Mouse (Mus musculus): ENCODE measurements around the gene Pou3f1. TPM values are rescaled to one million over a fixed set of nuclear protein-coding genes. Genes with fewer than 3 reads are reported as not detected.
A peak's percentile ranks its signal among the peaks of the same experiment; 100 is the strongest.

The Pou3f1 gene
- polyA plus RNA-seq, 1 experiment from 2014 or later = not detected

- H3K9me3 ChIP-seq (ENCODE audit: control insufficient read depth) = no peaks in the 10 kb centered on the region
- H3K4me3 ChIP-seq (ENCODE audit: low read depth, low read length) = no peak overlapping the region
- no peaks in the 10 kb centered on the region for H3K4me1 ChIP-seq (replicated peaks; ENCODE audit: control insufficient read depth, insufficient read depth, low read length)
- peaks cover 9% of the 10 kb centered on the region for H3K27me3 ChIP-seq (replicated peaks; ENCODE audit: control insufficient read depth, insufficient read depth, low read length)
- no peak for TF ChIP-seq CTCF (IDR thresholded peaks at IDR 0.05; ENCODE audit: low read depth)
- peaks cover 39% of the 10 kb centered on the region for H3K36me3 ChIP-seq (ENCODE audit: control insufficient read depth, insufficient read depth)
- H3K27ac ChIP-seq (ENCODE audit: low read depth, low read length) = no peak overlapping the region
- 89% methylated on average over 6 of the region's 6 CpGs for WGBS
- no peak overlapping the region for H3K4me2 ChIP-seq (replicated peaks; ENCODE audit: low read depth)
- H3K9ac ChIP-seq (ENCODE audit: low read depth, low read length) = no peak overlapping the region
- no peak for ATAC-seq
These were observed 19.4 kb downstream of the Pou3f1 start for GRCm38 (mm10) chr4:124675958-124676357.

GRCm38 (mm10) chr4:124682270-124682669 lies 25.7 kb downstream of the Pou3f1 start:
- Histone ChIP-seq H3K4me1 (replicated peaks; ENCODE audit: control insufficient read depth, insufficient read depth, low read length) (no peaks in the 10 kb centered on the region), H3K4me3 (ENCODE audit: low read depth, low read length) (no peak overlapping the region), H3K36me3 (ENCODE audit: control insufficient read depth, insufficient read depth) (peaks cover 58% of the 10 kb centered on the region), H3K9ac (ENCODE audit: low read depth, low read length) (no peak overlapping the region), H3K27ac (ENCODE audit: low read depth, low read length) (no peak overlapping the region), H3K9me3 (ENCODE audit: control insufficient read depth) (no peaks in the 10 kb centered on the region), H3K4me2 (replicated peaks; ENCODE audit: low read depth) (no peak overlapping the region), H3K27me3 (replicated peaks; ENCODE audit: control insufficient read depth, insufficient read depth, low read length) (no peaks in the 10 kb centered on the region)
- 52% methylated on average over 7 of the region's 7 CpGs for whole genome bisulfite sequencing
- TF ChIP-seq CTCF (IDR thresholded peaks at IDR 0.05; ENCODE audit: low read depth) = peak; percentile 73
- no peak for ATAC-seq

- Histone ChIP-seq H3K4me3 (ENCODE audit: low read depth, low read length) (no peak overlapping the region), H3K27ac (ENCODE audit: low read depth, low read length) (no peak overlapping the region), H3K4me1 (replicated peaks; ENCODE audit: control insufficient read depth, insufficient read depth, low read length) (no peaks in the 10 kb centered on the region), H3K9me3 (ENCODE audit: control insufficient read depth) (no peaks in the 10 kb centered on the region), H3K27me3 (replicated peaks; ENCODE audit: control insufficient read depth, insufficient read depth, low read length) (no peaks in the 10 kb centered on the region), H3K36me3 (ENCODE audit: control insufficient read depth, insufficient read depth) (peaks cover 54% of the 10 kb centered on the region), H3K4me2 (replicated peaks; ENCODE audit: low read depth) (no peak overlapping the region), H3K9ac (ENCODE audit: low read depth, low read length) (no peak overlapping the region)
- no peak for TF ChIP-seq CTCF (IDR thresholded peaks at IDR 0.05; ENCODE audit: low read depth)
- ATAC-seq = no peak
- 63% methylated on average over 4 of the region's 4 CpGs for WGBS
These were observed 26.9 kb downstream of the Pou3f1 start for GRCm38 (mm10) chr4:124683474-124683873.

GRCm38 (mm10) chr4:124685004-124685403 lies 28.4 kb downstream of the Pou3f1 start:
- H3K4me1 ChIP-seq (replicated peaks; ENCODE audit: control insufficient read depth, insufficient read depth, low read length) = no peaks in the 10 kb centered on the region
- no peaks in the 10 kb centered on the region for H3K27me3 ChIP-seq (replicated peaks; ENCODE audit: control insufficient read depth, insufficient read depth, low read length)
- ATAC-seq = no peak
- H3K4me3 ChIP-seq (ENCODE audit: low read depth, low read length) = no peak overlapping the region
- peaks cover 39% of the 10 kb centered on the region for H3K36me3 ChIP-seq (ENCODE audit: control insufficient read depth, insufficient read depth)
- H3K4me2 ChIP-seq (replicated peaks; ENCODE audit: low read depth) = no peak overlapping the region
- H3K9ac ChIP-seq (ENCODE audit: low read depth, low read length) = no peak overlapping the region
- TF ChIP-seq CTCF (IDR thresholded peaks at IDR 0.05; ENCODE audit: low read depth) = peak; percentile 46
- no peaks in the 10 kb centered on the region for H3K9me3 ChIP-seq (ENCODE audit: control insufficient read depth)
- WGBS = 77% methylated on average over 4 of the region's 4 CpGs
- H3K27ac ChIP-seq (ENCODE audit: low read depth, low read length) = no peak overlapping the region

GRCm38 (mm10) chr4:124685453-124685852 lies 28.8 kb downstream of the Pou3f1 start:
- WGBS = 84% methylated on average over 8 of the region's 8 CpGs
- H3K27ac ChIP-seq (ENCODE audit: low read depth, low read length) = no peak overlapping the region
- no peak for ATAC-seq
- H3K36me3 ChIP-seq (ENCODE audit: control insufficient read depth, insufficient read depth) = peaks cover 35% of the 10 kb centered on the region
- no peak overlapping the region for H3K4me3 ChIP-seq (ENCODE audit: low read depth, low read length)
- H3K4me1 ChIP-seq (replicated peaks; ENCODE audit: control insufficient read depth, insufficient read depth, low read length) = no peaks in the 10 kb centered on the region
- H3K4me2 ChIP-seq (replicated peaks; ENCODE audit: low read depth) = no peak overlapping the region
- no peak overlapping the region for H3K9ac ChIP-seq (ENCODE audit: low read depth, low read length)
- H3K9me3 ChIP-seq (ENCODE audit: control insufficient read depth) = no peaks in the 10 kb centered on the region
- TF ChIP-seq CTCF (IDR thresholded peaks at IDR 0.05; ENCODE audit: low read depth) = no peak
- no peaks in the 10 kb centered on the region for H3K27me3 ChIP-seq (replicated peaks; ENCODE audit: control insufficient read depth, insufficient read depth, low read length)

GRCm38 (mm10) chr4:124685897-124686402 lies 29.3 kb downstream of the Pou3f1 start:
- peaks cover 31% of the 10 kb centered on the region for H3K36me3 ChIP-seq (ENCODE audit: control insufficient read depth, insufficient read depth)
- H3K9ac ChIP-seq (ENCODE audit: low read depth, low read length) = no peak overlapping the region
- no peak overlapping the region for H3K4me2 ChIP-seq (replicated peaks; ENCODE audit: low read depth)
- WGBS = 75% methylated on average over 8 of the region's 8 CpGs
- H3K27me3 ChIP-seq (replicated peaks; ENCODE audit: control insufficient read depth, insufficient read depth, low read length) = no peaks in the 10 kb centered on the region
- H3K4me3 ChIP-seq (ENCODE audit: low read depth, low read length) = no peak overlapping the region
- no peaks in the 10 kb centered on the region for H3K9me3 ChIP-seq (ENCODE audit: control insufficient read depth)
- no peak for ATAC-seq
- TF ChIP-seq CTCF (IDR thresholded peaks at IDR 0.05; ENCODE audit: low read depth) = no peak
- no peak overlapping the region for H3K27ac ChIP-seq (ENCODE audit: low read depth, low read length)
- no peaks in the 10 kb centered on the region for H3K4me1 ChIP-seq (replicated peaks; ENCODE audit: control insufficient read depth, insufficient read depth, low read length)

- TF ChIP-seq CTCF (IDR thresholded peaks at IDR 0.05; ENCODE audit: low read depth) = no peak
- H3K9me3 ChIP-seq (ENCODE audit: control insufficient read depth) = no peaks in the 10 kb centered on the region
- 0 out of 2 replicates have a peak, but pooled peaks cover 5% of the 10 kb centered on the region for H3K36me3 ChIP-seq (ENCODE audit: control insufficient read depth, insufficient read depth)
- no peaks in the 10 kb centered on the region for H3K4me1 ChIP-seq (replicated peaks; ENCODE audit: control insufficient read depth, insufficient read depth, low read length)
- WGBS = 84% methylated on average over 8 of the region's 8 CpGs
- H3K4me3 ChIP-seq (ENCODE audit: low read depth, low read length) = no peak overlapping the region
- H3K4me2 ChIP-seq (replicated peaks; ENCODE audit: low read depth) = no peak overlapping the region
- H3K27ac ChIP-seq (ENCODE audit: low read depth, low read length) = no peak overlapping the region
- ATAC-seq = no peak
- H3K9ac ChIP-seq (ENCODE audit: low read depth, low read length) = no peak overlapping the region
- H3K27me3 ChIP-seq (replicated peaks; ENCODE audit: control insufficient read depth, insufficient read depth, low read length) = no peaks in the 10 kb centered on the region
These were observed 34.8 kb downstream of the Pou3f1 start for GRCm38 (mm10) chr4:124691455-124691854.

Measured in intestine, postnatal 0 days (tissue).